Mouse (Mus musculus): ENCODE measurements around the gene Rptor.

The Rptor gene

DNA sequence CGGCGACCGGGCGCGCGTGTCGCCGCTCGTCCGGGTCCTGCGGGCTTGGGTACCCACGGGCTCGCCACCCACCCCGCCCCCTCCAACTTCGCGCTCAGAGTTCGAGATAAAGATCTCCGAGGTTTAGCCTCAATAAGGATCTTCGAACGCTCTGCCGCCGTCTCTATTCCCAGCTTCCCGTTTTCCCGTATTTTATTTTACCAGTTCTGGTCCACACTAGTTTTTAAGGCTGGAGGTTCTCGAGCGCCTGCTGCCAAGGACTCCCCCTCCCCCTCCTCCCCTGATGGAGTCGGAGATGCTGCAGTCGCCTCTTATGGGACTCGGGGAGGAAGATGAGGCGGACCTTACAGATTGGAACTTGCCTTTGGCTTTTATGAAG is 811 bp downstream of the Rptor start:
- no peak for DNase-seq (ENCODE audit: low read depth, low spot score)

- DNase-seq (ENCODE audit: low read depth, low spot score) = no peak
Measured at GRCm38 (mm10) chr11:119607464-119607863, 4.8 kb downstream of the Rptor start.

GRCm38 (mm10) chr11:119611496-119611895 is 8.8 kb downstream of the Rptor start:
- DNase-seq (ENCODE audit: low read depth, low spot score) = no peak

DNA sequence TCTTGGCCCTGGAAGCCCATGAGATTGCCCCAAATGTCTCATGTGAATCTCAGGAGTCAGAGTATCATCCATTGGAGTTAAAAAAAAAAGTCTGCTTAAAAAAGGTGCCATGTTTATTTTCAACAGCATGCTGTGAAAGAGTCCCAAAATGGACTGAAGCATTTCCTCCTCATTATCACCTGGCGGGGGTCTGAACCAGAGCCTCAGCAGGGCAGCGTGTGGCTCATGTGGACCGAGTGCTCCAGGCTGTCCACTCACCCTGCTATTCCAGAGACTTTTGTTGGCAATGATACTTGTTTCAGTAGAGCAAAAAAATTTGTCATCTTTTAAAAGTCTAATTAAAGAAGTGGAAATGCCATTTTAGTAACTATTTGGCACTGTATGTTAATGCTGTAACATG is 9.5 kb downstream of the Rptor start:
- DNase-seq (ENCODE audit: low read depth, low spot score) = no peak

- no peak for DNase-seq (ENCODE audit: low read depth, low spot score)
Measured at GRCm38 (mm10) chr11:119615087-119615486, 12.4 kb downstream of the Rptor start.

DNA sequence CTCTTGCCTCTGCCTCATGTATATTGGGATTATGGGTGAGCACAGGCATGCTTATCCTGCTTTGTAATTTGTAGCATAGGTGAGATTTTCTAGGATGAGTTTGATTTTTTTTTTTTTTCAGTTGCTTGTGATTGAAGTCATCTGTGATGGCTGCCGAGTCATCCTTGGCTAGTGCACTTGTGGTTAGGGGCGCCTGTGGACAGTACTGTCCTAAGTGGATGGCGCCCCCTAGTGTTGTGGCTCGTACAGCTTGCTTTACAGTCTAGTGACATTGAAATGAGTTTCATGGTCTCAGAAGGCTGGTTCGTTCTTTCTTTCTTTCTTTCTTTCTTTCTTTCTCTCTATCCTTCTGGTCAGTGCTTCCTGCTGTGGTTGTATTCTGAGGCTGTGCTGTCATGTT is 16.1 kb downstream of the Rptor start:
- no peak for DNase-seq (ENCODE audit: low read depth, low spot score)

- DNase-seq (ENCODE audit: low read depth, low spot score) = no peak
Measured at GRCm38 (mm10) chr11:119621266-119621665, 18.6 kb downstream of the Rptor start.

DNA sequence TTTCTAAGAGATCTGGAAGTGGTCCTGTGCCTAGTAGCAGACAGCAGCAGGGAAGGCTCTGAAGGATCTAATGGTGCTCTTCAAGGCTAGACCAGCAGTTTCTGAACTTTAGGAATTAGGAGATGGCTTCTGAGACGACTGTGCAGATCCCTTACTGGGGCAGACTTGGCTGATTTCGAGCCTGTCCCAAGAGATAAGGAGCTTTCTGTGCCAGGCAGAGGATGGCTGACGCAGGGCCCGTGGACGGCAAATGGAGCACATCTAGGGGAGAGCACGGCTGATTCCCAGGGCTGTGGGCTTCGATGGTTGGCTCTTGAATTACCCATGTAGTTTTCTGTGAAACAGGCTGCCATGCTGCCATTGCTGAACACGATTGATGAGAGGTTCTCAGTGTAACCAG is 21.1 kb downstream of the Rptor start:
- no peak for DNase-seq (ENCODE audit: low read depth, low spot score)

DNA sequence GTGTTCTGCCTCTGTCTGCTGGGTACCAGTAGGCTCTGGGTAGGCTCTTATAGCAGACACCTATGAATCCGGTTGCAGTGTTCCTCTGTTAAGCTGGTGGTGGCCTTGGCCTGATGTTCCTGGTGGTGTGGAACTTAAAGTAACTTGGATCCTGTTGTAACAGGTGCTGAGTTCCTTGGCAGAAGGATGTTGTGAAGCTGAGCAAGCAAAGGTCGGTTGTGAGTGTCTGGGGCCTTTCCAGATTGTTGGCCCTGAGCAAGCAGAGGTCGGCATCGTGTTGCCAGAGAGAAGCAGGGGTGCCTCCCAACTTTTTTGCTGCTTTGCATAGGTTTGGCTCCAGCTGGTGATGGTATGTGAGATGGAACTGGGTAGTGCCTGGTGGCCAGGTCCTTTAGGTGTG is 21.7 kb downstream of the Rptor start:
- DNase-seq (ENCODE audit: low read depth, low spot score) = no peak

- no peak for DNase-seq (ENCODE audit: low read depth, low spot score)
Measured at GRCm38 (mm10) chr11:119624955-119625354, 22.2 kb downstream of the Rptor start.

DNA sequence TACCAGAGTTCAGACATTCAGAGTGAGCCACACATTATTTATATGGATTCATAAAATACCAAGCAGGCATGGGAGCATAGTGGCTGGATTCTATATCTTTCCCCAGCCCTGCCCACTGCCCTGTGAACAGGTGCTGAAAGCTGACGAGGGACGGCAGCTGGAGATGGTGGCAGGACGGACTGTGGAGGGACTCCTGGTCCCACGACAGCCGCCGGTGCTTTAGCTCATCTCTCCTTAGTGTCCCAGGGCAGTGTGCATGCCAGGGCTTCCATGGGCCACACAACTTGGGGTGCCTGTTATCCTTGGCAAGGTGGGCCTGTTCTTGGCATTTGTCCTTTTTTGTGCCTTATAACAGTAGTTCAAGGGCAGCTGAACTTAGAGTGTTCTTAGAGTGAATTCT is 22.8 kb downstream of the Rptor start:
- no peak for DNase-seq (ENCODE audit: low read depth, low spot score)

GRCm38 (mm10) chr11:119625943-119626342 is 23.2 kb downstream of the Rptor start:
- DNase-seq (ENCODE audit: low read depth, low spot score) = no peak

GRCm38 (mm10) chr11:119627243-119627642 is 24.5 kb downstream of the Rptor start:
- DNase-seq (ENCODE audit: low read depth, low spot score) = no peak

DNA sequence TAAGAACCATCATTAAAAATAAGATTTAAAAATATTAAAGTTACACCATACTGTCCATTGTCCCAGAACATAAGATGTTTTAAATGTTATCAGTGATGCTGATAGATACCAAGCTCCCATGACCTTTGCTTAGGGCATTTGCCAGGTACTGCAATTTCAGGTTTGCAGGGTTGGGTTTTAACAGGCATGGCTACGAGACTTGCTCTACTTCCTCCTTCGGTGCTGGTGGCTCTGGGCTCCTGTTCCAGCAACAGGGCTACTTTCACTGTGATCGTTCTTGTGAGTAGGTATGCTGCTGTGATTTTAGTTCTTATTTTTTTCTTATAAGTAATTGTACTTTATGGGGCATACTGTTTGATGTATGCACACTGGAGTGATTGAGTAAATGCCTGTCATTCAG is 26.4 kb downstream of the Rptor start:
- no peak for DNase-seq (ENCODE audit: low read depth, low spot score)

GRCm38 (mm10) chr11:119630329-119630728 is 27.6 kb downstream of the Rptor start:
- DNase-seq (ENCODE audit: low read depth, low spot score) = no peak

- DNase-seq (ENCODE audit: low read depth, low spot score) = no peak
Measured at GRCm38 (mm10) chr11:119631222-119631870, 28.6 kb downstream of the Rptor start.

GRCm38 (mm10) chr11:119636371-119636883 is 33.7 kb downstream of the Rptor start:
- no peak for DNase-seq (ENCODE audit: low read depth, low spot score)

DNA sequence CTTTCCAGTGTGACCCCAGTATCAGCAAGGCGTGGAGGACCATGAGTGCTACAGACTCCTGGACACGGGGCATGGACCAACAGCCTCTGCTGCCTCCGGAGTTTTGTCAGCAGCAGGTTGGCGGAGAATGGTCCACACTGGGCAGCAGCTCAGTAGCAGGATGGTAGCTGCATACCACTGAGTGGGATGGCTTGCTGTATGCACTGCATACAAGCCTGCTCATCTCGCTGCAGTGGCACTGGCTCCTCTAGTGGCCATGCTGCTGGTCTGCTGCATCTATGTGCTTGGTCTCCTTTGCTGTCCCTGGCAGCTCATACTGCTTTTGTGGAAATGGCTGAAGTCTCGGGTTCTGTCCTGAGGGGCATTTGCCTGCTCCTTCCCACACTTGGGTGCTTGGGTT is 34.8 kb downstream of the Rptor start:
- DNase-seq (ENCODE audit: low read depth, low spot score) = no peak

DNA sequence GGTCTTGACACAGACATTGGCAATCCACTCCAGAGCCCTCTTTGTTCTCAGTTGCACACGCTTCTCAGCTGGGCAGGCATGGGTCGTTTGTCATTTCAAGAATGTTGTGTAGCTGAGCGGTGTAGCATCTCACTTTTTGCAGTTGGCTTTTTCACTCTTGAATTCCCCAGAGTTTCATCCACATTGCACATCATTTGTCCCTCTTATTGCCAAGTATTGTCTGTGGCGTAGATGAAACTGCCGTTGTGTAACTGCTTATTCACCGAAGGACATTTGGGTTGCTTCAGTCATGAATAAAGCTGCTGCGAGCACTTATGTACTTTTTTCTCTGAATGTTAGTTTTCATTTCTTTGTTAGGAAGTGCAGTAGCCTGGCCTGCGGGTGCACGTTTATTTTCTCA is 37.8 kb downstream of the Rptor start:
- DNase-seq (ENCODE audit: low read depth, low spot score) = no peak

DNA sequence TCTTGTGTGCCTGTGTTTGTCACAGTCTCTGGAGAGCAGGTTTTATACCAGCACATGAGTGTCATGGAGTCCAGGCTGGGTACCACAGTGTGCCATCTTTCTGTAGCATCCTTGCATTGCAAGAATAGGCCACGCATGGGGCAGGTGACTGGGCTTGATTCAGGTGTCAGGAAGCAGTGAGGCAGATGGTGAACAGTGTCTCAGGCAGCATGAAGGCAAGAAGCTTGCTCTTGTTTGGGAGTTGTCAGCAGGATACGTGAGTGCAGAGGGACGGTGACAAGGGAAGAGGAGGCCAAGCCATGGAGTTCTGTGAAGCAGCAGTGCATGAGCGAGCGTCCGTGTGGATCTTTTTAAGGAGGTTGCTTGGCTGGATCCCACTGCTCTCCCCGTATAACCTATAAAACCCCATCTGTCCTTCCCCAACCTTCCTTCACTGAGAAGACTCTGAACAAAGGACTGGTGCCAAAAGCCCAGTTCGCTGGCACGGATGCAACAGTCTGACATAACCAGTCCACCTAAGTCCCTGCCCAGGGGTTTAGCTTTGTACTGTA is 39.2 kb downstream of the Rptor start:
- no peak for DNase-seq (ENCODE audit: low read depth, low spot score)

DNA sequence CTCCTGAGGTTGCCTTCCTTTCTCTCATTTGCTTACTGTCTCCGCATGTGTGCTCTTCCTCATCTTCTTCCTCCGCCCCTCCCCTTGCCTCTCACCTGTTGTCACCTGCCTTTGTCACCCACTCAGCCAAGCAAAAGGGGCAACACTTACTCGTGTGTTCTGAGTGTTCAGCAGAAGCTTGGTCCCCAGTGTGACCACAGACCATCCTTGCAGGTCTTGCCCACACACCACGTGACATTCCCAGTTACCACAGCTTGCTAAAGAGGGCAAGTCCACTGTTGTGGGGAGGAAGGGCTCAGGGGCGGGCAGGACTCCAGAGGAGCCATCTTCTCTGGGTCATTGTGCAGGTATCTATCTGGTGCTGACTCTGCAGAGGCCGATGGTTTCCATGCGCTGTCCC is 40.6 kb downstream of the Rptor start:
- DNase-seq (ENCODE audit: low read depth, low spot score) = no peak

- no peak for DNase-seq (ENCODE audit: low read depth, low spot score)
Measured at GRCm38 (mm10) chr11:119644140-119644539, 41.4 kb downstream of the Rptor start.

DNA sequence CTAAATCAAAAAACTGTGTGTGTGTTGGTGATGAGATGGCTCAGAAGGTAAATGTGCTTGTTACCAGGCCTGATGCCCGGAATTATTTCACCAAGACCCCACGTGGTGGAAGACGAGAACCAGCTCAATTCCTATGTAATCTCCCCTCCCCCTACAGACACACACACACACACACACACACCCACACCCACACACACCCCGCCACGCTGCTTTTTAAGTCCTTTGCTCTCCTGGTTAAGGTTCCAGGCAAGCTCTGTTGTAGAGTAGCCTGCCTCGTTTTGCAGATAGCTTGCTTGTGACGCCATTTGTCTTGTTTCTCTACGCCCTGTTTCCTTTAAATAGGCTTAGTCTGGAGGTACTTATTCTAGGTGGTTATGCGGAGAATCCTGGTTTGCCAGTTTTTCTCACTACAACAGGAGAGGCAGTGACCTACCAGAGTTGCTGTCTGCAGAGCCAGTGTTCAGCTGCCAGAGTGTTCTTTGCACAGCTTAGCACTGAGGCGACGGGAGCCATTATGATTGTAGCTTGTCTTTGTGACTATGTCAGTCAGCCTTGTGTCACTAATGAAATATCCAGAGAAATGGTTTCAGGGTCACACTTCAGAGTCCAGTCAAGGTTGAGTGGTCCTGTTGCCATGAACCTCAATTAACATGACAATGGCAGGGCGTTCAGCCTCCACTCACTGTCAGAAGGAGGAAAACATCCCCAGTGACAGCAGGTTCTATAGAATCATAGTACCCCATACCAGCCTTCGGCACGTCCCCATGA is 42.1 kb downstream of the Rptor start:
- DNase-seq (ENCODE audit: low read depth, low spot score) = no peak
